Mouse (Mus musculus) lung, embryonic 15.5 days (tissue): ENCODE measurements at regions not wholly inside any gene's neighbourhood (a gene's known extent, or its start where the extent isn't known, plus 50 kb on each side); places are given as distances from the start of the nearest gene placed in this dataset.

Experiments used
- ATAC-seq: fragments of 200-750 bp; cut with Nextera tagmentation; 2 replicates; pipeline ENCODE4 v1.8.0; 2017; ENCODE audit warnings: moderate number of reproducible peaks, borderline replicate concordance; ENCODE audit not compliant: low FRiP score, low TSS enrichment; ENCODE audit errors: extremely low read depth
- H3K27ac ChIP-seq: fragments of 300-500 bp; sonication (generic); 2 replicates; pipeline ENCODE4 v1.5.1; 2015; ENCODE audit warnings: moderate library complexity, mild to moderate bottlenecking, inconsistent platforms
- H3K27me3 ChIP-seq: fragments of 300-500 bp; sonication (generic); 2 replicates; pipeline ENCODE4 v1.6.1; 2015; ENCODE audit warnings: inconsistent platforms
- H3K36me3 ChIP-seq: fragments of 300-500 bp; sonication (generic); 2 replicates; pipeline ENCODE4 v1.6.1; 2015; ENCODE audit warnings: inconsistent platforms
- H3K4me1 ChIP-seq: fragments of 300-500 bp; sonication (generic); 2 replicates; pipeline ENCODE4 v1.6.1; 2015; ENCODE audit warnings: inconsistent platforms
- H3K4me2 ChIP-seq: fragments of 300-500 bp; sonication (generic); 2 replicates; pipeline ENCODE4 v1.6.1; 2015; ENCODE audit warnings: inconsistent platforms, mild to moderate bottlenecking, moderate library complexity
- H3K4me3 ChIP-seq: fragments of 300-500 bp; sonication (generic); 2 replicates; pipeline ENCODE4 v1.5.1; 2015; ENCODE audit warnings: mild to moderate bottlenecking, inconsistent platforms
- H3K9ac ChIP-seq: fragments of 300-500 bp; sonication (generic); 2 replicates; pipeline ENCODE4 v1.6.1; 2015; ENCODE audit warnings: inconsistent platforms
- H3K9me3 ChIP-seq: fragments of 300-500 bp; sonication (generic); 2 replicates; pipeline ENCODE4 v1.6.1; 2016; ENCODE audit warnings: inconsistent platforms
- WGBS: fragments of 180-500 bp; shearing (Covaris S2); methylation state at CpG from one replicate; pipeline ENCODE4 v1.1.7; 2015; 5-methylcytosine and 5-hydroxymethylcytosine counted together

DNA sequence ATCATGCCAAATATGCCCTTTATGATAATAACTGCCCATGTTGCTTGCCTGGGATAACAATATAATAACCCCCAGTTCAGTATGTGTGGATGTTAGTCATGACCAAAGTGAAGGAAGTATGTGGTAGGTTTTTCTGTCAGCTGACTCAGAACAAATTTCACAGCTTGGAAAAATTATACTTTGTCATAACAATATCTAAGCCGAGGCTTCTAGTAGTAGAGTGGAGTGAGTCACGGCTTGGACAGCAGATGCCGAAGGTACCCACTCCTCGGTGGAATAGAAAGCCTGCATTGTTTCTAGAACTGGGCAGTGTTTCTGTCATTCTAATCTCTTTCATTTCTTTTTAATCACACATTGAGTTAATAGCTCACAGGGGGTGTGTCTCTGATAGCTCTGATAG lies 236.3 kb upstream of the Kcnip4 start:
- no peak overlapping the region for H3K9ac ChIP-seq
- WGBS, result 66% methylated on average over 4 of the region's 4 CpGs
- no peak overlapping the region for H3K4me3 ChIP-seq
- no peaks in the 10 kb centered on the region for H3K27me3 ChIP-seq
- no peaks in the 10 kb centered on the region for H3K9me3 ChIP-seq
- no peak overlapping the region for H3K27ac ChIP-seq
- no peak overlapping the region for H3K4me2 ChIP-seq
- ATAC-seq, result no peak
- H3K4me1 ChIP-seq, result no peaks in the 10 kb centered on the region
- H3K36me3 ChIP-seq, result no peaks in the 10 kb centered on the region

- no peak overlapping the region for H3K9ac ChIP-seq
- WGBS, result 79% methylated on average over 1 of the region's 1 CpGs
- no peak for ATAC-seq
- no peaks in the 10 kb centered on the region for H3K9me3 ChIP-seq
- H3K36me3 ChIP-seq, result no peaks in the 10 kb centered on the region
- H3K4me1 ChIP-seq, result no peaks in the 10 kb centered on the region
- H3K4me3 ChIP-seq, result no peak overlapping the region
- H3K27ac ChIP-seq, result no peak overlapping the region
- H3K27me3 ChIP-seq, result no peaks in the 10 kb centered on the region
- H3K4me2 ChIP-seq, result no peak overlapping the region
Observed at GRCm38 (mm10) chr5:49755531-49755930, 230.8 kb upstream of the Kcnip4 start.

DNA sequence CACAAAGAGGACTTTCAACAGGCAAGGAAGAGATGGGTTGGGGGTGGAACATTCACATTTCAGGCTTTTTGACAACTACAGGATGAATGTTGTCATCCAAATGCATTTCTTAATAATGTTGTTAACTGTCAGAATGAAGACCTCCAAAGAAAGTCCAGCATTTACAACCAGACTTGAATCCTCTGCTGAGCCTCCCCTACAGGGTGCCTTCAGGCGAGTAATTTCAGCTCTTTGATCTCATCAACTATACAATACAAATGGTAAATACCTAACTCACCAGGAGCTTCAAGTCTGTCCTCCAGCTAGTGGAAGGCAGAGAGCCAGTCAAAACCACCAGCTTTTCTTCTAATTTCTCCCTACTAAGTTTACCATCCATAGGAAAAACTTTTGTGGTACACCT lies 187.9 kb upstream of the Kcnip4 start:
- H3K4me2 ChIP-seq, result no peak overlapping the region
- no peak overlapping the region for H3K9ac ChIP-seq
- H3K27me3 ChIP-seq, result no peaks in the 10 kb centered on the region
- no peak overlapping the region for H3K4me3 ChIP-seq
- no peaks in the 10 kb centered on the region; the same call in 1 of the 2 replicates for H3K9me3 ChIP-seq
- no peak overlapping the region for H3K27ac ChIP-seq
- no peaks in the 10 kb centered on the region for H3K36me3 ChIP-seq
- WGBS, result 46% methylated on average over 1 of the region's 1 CpGs
- no peak for ATAC-seq
- no peaks in the 10 kb centered on the region for H3K4me1 ChIP-seq

- 83% methylated on average over 4 of the region's 4 CpGs for WGBS
- no peak overlapping the region for H3K4me2 ChIP-seq
- H3K4me3 ChIP-seq, result no peak overlapping the region
- H3K9ac ChIP-seq, result no peak overlapping the region
- no peaks in the 10 kb centered on the region for H3K9me3 ChIP-seq
- no peak overlapping the region for H3K27ac ChIP-seq
- no peaks in the 10 kb centered on the region for H3K4me1 ChIP-seq
- H3K36me3 ChIP-seq, result no peaks in the 10 kb centered on the region
- ATAC-seq, result no peak
- H3K27me3 ChIP-seq, result no peaks in the 10 kb centered on the region
Observed at GRCm38 (mm10) chr5:49682156-49682555, 157.4 kb upstream of the Kcnip4 start.

- Histone ChIP-seq H3K4me1 (no peaks in the 10 kb centered on the region), H3K4me2 (no peak overlapping the region), H3K36me3 (no peaks in the 10 kb centered on the region), H3K27me3 (no peaks in the 10 kb centered on the region), H3K9me3 (no peaks in the 10 kb centered on the region), H3K27ac (no peak overlapping the region), H3K9ac (no peak overlapping the region), H3K4me3 (no peak overlapping the region)
- 48% methylated on average over 2 of the region's 2 CpGs for WGBS
- no peak for ATAC-seq
Observed at GRCm38 (mm10) chr5:49681514-49681913, 156.8 kb upstream of the Kcnip4 start.

DNA sequence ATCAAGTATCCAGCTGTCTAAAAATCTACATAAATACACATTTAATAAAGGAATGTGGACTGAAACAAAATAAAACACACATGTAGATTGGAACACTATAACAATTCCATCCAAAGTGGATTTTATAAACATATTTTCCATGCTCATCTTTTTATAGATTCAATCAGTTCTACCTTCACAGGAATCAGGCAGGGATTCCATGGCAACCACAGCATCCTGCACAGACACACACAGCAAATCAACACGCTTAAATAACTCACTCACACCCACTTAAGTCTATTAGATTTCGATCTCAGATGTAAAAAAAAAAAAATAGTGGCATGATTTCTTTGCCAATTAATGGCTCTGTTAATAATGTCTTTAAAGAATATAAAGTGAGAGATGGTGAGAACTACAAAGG lies 151.2 kb upstream of the Kcnip4 start:
- no peaks in the 10 kb centered on the region for H3K36me3 ChIP-seq
- ATAC-seq, result no peak
- H3K27ac ChIP-seq, result no peak overlapping the region
- WGBS, result 56% methylated on average over 2 of the region's 2 CpGs
- H3K27me3 ChIP-seq, result no peaks in the 10 kb centered on the region
- H3K4me3 ChIP-seq, result no peak overlapping the region
- H3K4me2 ChIP-seq, result no peak overlapping the region
- no peaks in the 10 kb centered on the region for H3K4me1 ChIP-seq
- H3K9ac ChIP-seq, result no peak overlapping the region
- H3K9me3 ChIP-seq, result no peaks in the 10 kb centered on the region

- H3K4me2 ChIP-seq, result no peak overlapping the region
- no peak overlapping the region for H3K27ac ChIP-seq
- no peak overlapping the region for H3K4me3 ChIP-seq
- H3K9me3 ChIP-seq, result no peaks in the 10 kb centered on the region
- no peaks in the 10 kb centered on the region for H3K36me3 ChIP-seq
- no peaks in the 10 kb centered on the region for H3K27me3 ChIP-seq
- no peak for ATAC-seq
- H3K9ac ChIP-seq, result no peak overlapping the region
- H3K4me1 ChIP-seq, result no peaks in the 10 kb centered on the region
Observed at GRCm38 (mm10) chr5:49665196-49665595, 140.5 kb upstream of the Kcnip4 start.

DNA sequence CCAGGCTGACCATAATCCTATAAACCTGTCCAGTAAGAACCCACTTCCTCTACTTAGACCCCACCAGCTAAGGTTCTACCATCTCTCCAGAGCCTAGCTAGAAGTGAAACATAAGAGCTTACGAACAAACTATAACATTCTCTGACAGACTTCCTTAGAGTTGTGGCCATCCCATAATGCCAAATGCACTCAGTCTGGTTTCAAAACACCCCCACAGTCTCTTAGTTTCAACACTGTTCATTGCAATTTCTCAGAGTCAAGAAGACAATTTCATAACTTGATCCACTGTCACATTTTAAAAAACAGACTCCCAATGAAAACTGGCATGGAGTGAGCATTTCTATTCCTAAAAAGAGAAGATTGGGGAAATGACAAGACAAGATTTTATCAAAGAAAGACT lies 139.2 kb upstream of the Kcnip4 start:
- Histone ChIP-seq H3K36me3 (no peaks in the 10 kb centered on the region), H3K4me3 (no peak overlapping the region), H3K4me1 (no peaks in the 10 kb centered on the region), H3K9me3 (no peaks in the 10 kb centered on the region), H3K4me2 (no peak overlapping the region), H3K27ac (no peak overlapping the region), H3K27me3 (no peaks in the 10 kb centered on the region), H3K9ac (no peak overlapping the region)
- no peak for ATAC-seq
- 100% methylated on average over 1 of the region's 1 CpGs for WGBS

DNA sequence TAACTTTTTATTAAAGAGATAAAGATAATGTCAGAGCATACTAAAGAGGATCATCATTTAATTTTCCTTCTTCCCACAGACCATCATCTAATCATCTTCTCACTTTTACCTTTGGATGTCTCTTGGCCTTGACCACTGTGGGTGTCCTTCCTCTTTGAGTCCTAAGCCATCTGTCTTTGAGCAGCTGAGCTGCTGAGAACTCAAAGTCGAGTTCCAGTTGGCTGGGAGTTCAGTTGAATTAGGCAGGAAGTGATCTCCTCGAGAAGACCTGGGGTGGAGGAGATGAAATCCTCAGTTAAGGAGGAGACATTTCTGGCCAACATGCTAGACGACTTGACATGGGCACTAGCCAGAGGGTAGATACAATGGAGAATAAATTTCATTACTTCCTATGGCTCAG lies 137.4 kb upstream of the Kcnip4 start:
- H3K4me3 ChIP-seq, result no peak overlapping the region
- no peak overlapping the region for H3K4me2 ChIP-seq
- 48% methylated on average over 3 of the region's 3 CpGs for whole genome bisulfite sequencing
- no peak for ATAC-seq
- H3K36me3 ChIP-seq, result no peaks in the 10 kb centered on the region
- H3K9ac ChIP-seq, result no peak overlapping the region
- no peak overlapping the region for H3K27ac ChIP-seq
- H3K9me3 ChIP-seq, result no peaks in the 10 kb centered on the region
- H3K27me3 ChIP-seq, result no peaks in the 10 kb centered on the region
- H3K4me1 ChIP-seq, result no peaks in the 10 kb centered on the region

DNA sequence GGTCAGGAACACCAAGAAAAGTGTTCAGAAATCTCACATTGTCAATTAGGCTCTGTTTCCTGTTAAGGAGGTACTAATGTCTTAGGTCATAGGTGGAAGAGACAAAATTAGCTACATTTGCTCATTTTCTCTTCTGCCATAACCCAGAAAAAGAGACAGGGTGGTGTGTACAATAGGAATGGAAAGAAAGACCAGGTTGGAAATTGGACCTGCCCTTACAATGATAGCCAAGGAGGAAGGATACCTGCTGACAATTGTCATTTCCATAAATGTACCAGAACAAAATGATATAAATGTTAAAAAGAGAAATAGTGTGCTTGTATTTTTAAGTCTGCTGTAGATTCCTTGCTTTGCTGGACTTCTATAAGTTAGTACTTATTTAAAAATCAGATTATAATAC lies 135.9 kb upstream of the Kcnip4 start:
- H3K27ac ChIP-seq, result no peak overlapping the region
- no peak overlapping the region for H3K9ac ChIP-seq
- no peaks in the 10 kb centered on the region for H3K27me3 ChIP-seq
- H3K4me3 ChIP-seq, result no peak overlapping the region
- no peak overlapping the region for H3K4me2 ChIP-seq
- no peaks in the 10 kb centered on the region for H3K9me3 ChIP-seq
- no peaks in the 10 kb centered on the region for H3K36me3 ChIP-seq
- H3K4me1 ChIP-seq, result no peaks in the 10 kb centered on the region
- ATAC-seq, result no peak

DNA sequence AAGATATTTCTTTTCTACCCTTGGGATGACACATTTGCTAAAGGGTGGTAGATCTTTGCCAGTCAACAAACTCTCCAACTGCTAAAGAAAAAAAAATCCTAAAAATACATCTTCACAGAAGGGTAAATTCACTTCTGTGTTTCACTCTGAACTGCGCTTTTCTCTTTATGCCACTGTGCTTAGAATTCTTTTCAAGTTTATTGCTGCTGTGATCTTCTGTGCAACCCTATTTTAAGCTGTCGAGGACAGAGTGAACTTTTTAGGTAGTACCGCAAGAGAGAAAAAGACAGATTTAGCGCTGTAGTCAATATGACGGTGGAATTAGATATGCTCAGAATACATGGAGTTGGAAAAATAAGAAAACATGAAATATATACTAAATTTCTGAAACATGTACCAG lies 126.2 kb upstream of the Kcnip4 start:
- Histone ChIP-seq H3K27me3 (no peaks in the 10 kb centered on the region), H3K9ac (no peak overlapping the region), H3K4me1 (no peaks in the 10 kb centered on the region), H3K9me3 (no peaks in the 10 kb centered on the region), H3K27ac (no peak overlapping the region), H3K4me3 (no peak overlapping the region), H3K36me3 (no peaks in the 10 kb centered on the region), H3K4me2 (no peak overlapping the region)
- ATAC-seq, result no peak
- 88% methylated on average over 5 of the region's 5 CpGs for whole genome bisulfite sequencing

GRCm38 (mm10) chr5:49645781-49646180 lies 121.1 kb upstream of the Kcnip4 start:
- Histone ChIP-seq H3K9me3 (no peaks in the 10 kb centered on the region), H3K4me1 (no peaks in the 10 kb centered on the region), H3K36me3 (no peaks in the 10 kb centered on the region), H3K9ac (no peak overlapping the region), H3K27me3 (no peaks in the 10 kb centered on the region), H3K4me3 (no peak overlapping the region), H3K4me2 (no peak overlapping the region), H3K27ac (no peak overlapping the region)
- ATAC-seq, result no peak
- WGBS, result 75% methylated on average over 1 of the region's 1 CpGs

- ATAC-seq, result no peak
- WGBS, result 92% methylated on average over 2 of the region's 2 CpGs
- H3K4me3 ChIP-seq, result no peak overlapping the region
- H3K36me3 ChIP-seq, result no peaks in the 10 kb centered on the region
- no peaks in the 10 kb centered on the region for H3K27me3 ChIP-seq
- H3K4me2 ChIP-seq, result no peak overlapping the region
- no peak overlapping the region for H3K9ac ChIP-seq
- no peaks in the 10 kb centered on the region for H3K9me3 ChIP-seq
- no peaks in the 10 kb centered on the region for H3K4me1 ChIP-seq
- no peak overlapping the region for H3K27ac ChIP-seq
Observed at GRCm38 (mm10) chr5:49644606-49645005, 119.9 kb upstream of the Kcnip4 start.
